Mouse (Mus musculus) ES-E14 (cell line): Measurements from ENCODE around the gene Mrm3.

ENCODE experiments used
- CHD2 ChIP-seq: IDR thresholded peaks from 2 replicates; pipeline ENCODE4 v1.6.1; 2014; ENCODE audit warnings: mild to moderate bottlenecking, low read depth, low read length, inconsistent platforms
- HCFC1 ChIP-seq: IDR thresholded peaks from 2 replicates; pipeline ENCODE4 v1.6.1; 2012; ENCODE audit warnings: low read length, inconsistent platforms, borderline replicate concordance; ENCODE audit not compliant: insufficient read depth
- MAFK ChIP-seq: IDR thresholded peaks from 2 replicates; pipeline ENCODE4 v1.6.1; 2014; ENCODE audit warnings: mild to moderate bottlenecking, low read depth, low read length, inconsistent platforms; ENCODE audit not compliant: insufficient read depth
- ZC3H11A ChIP-seq: IDR thresholded peaks from 2 replicates; pipeline ENCODE4 v1.6.1; 2012; ENCODE audit warnings: low read depth, mild to moderate bottlenecking, inconsistent platforms, low read length, borderline replicate concordance
- ZNF384 ChIP-seq: IDR thresholded peaks from 2 replicates; pipeline ENCODE4 v1.6.1; 2012; ENCODE audit warnings: low read depth, low read length, inconsistent platforms

DNA sequence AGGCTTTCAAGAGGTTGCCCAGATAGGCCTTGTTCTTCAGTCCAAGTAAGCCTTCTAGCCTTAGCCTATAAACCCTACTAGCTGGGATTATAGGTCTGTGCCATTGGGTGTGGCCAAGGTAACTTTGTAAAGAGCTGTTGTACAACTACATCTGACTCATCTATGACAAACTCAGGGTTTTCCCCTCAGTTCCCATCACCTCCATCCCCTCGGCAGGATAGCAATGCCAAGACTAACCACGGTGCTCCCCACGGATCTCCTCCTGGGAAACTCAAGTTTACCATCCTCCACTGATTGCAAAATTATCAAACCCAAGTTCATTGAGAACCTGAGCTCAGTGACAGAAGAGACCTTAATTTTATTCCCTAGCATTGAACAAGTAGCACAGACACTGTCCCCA lies 7.4 kb upstream of the Mrm3 start:
- TF ChIP-seq HCFC1 (no peak), CHD2 (no peak), ZNF384 (no peak), MAFK (no peak), ZC3H11A (no peak)
